Comparison of ENCODE assay signal across 12 mouse cellular contexts in genomic region chr3:116221686-116222010, GRCm38 (mm10). TPM values are rescaled to one million over a fixed set of nuclear protein-coding genes. Genes with fewer than 3 reads are reported as not detected.
DNase-seq lines count a peak whose midpoint lies in the region; ATAC-seq and TF ChIP-seq lines count a peak whose summit lies in the region.
"Had no signal": no experiment of that assay in that cellular context is flagged by ENCODE, and none has a peak within 500 bp of the region (broad histone marks: within the 10 kb centered on the region; RNA-seq: fewer than 3 reads in every experiment).

No protein-coding gene starts in this region.

- no peak overlapping the region for H3K4me2 ChIP-seq in heart, embryonic 11.5 days
- no peak overlapping the region for H3K4me2 ChIP-seq in lung, postnatal 0 days (replicated peaks; ENCODE audit: low read depth, low read length)
- H3K4me2 ChIP-seq in embryonic facial prominence, embryonic 14.5 days (ENCODE audit: low read depth, low read length): no peak overlapping the region
- no peak overlapping the region for H3K4me2 ChIP-seq in stomach, embryonic 16.5 days (ENCODE audit: low read depth, low read length)
- H3K4me2 ChIP-seq in midbrain, embryonic 14.5 days (ENCODE audit: low read length): no peak overlapping the region

- no peaks in the 10 kb centered on the region; the same call in 1 of the 2 replicates for H3K27me3 ChIP-seq in heart, embryonic 11.5 days (ENCODE audit: control insufficient read depth, insufficient read depth, low read length)
- 0 out of 2 replicates have a peak, but pooled peaks cover 4% of the 10 kb centered on the region for H3K27me3 ChIP-seq in lung, postnatal 0 days (replicated peaks; ENCODE audit: insufficient read depth, low read length)
- H3K27me3 ChIP-seq in embryonic facial prominence, embryonic 14.5 days (replicated peaks; ENCODE audit: control insufficient read depth, insufficient read depth, low read length): no peaks in the 10 kb centered on the region
- H3K27me3 ChIP-seq in stomach, embryonic 16.5 days (ENCODE audit: control insufficient read depth, insufficient read depth, low read length): no peaks in the 10 kb centered on the region
- H3K27me3 ChIP-seq in midbrain, embryonic 14.5 days (ENCODE audit: control insufficient read depth, insufficient read depth, low read length): no peaks in the 10 kb centered on the region

- 20% methylated on average over 3 of the region's 3 CpGs for WGBS in heart, embryonic 11.5 days (ENCODE audit: insufficient replicate concordance)
- 17% methylated on average over 3 of the region's 3 CpGs for WGBS in lung, postnatal 0 days
- WGBS in embryonic facial prominence, embryonic 14.5 days: 20% methylated on average over 3 of the region's 3 CpGs
- 18% methylated on average over 3 of the region's 3 CpGs for WGBS in stomach, embryonic 16.5 days
- WGBS in midbrain, embryonic 14.5 days: 30% methylated on average over 3 of the region's 3 CpGs

- H3K36me3 ChIP-seq in heart, embryonic 11.5 days (ENCODE audit: control insufficient read depth, insufficient read depth, low read length): no peaks in the 10 kb centered on the region
- H3K36me3 ChIP-seq in lung, postnatal 0 days (ENCODE audit: insufficient read depth, low read length): no peaks in the 10 kb centered on the region
- no peaks in the 10 kb centered on the region for H3K36me3 ChIP-seq in embryonic facial prominence, embryonic 14.5 days (ENCODE audit: control insufficient read depth, insufficient read depth, low read length)
- no peaks in the 10 kb centered on the region for H3K36me3 ChIP-seq in stomach, embryonic 16.5 days (ENCODE audit: control insufficient read depth, insufficient read depth, low read length)
- H3K36me3 ChIP-seq in midbrain, embryonic 14.5 days (ENCODE audit: control insufficient read depth, insufficient read depth, low read length): no peaks in the 10 kb centered on the region

- peak; percentile 14 for TF ChIP-seq CTCF in lung, postnatal 0 days (IDR thresholded peaks at IDR 0.05)

- H3K4me3 ChIP-seq in heart, embryonic 11.5 days (ENCODE audit: low read depth, low read length): no peak overlapping the region
- no peak overlapping the region for H3K4me3 ChIP-seq in lung, postnatal 0 days (ENCODE audit: low read depth, low read length)
- no peak overlapping the region for H3K4me3 ChIP-seq in embryonic facial prominence, embryonic 14.5 days (ENCODE audit: low read depth, low read length)
- H3K4me3 ChIP-seq in stomach, embryonic 16.5 days (replicated peaks; ENCODE audit: low read length): no peak overlapping the region
- no peak overlapping the region for H3K4me3 ChIP-seq in midbrain, embryonic 14.5 days (replicated peaks; ENCODE audit: low read depth, low read length)

- no peak for TF ChIP-seq EP300 in lung, postnatal 0 days (IDR thresholded peaks at IDR 0.05)

- DNase-seq in heart, adult 11 months: peak; percentile 93
- peak; percentile 57 for DNase-seq in lung, postnatal 0 days (ENCODE audit: low spot score)
- no peak for DNase-seq in lung, postnatal 25 days (ENCODE audit: low spot score)
- peak; percentile 27 for DNase-seq in embryonic facial prominence, embryonic 14.5 days (ENCODE audit: low spot score)
- DNase-seq in urinary bladder, postnatal 4 days (ENCODE audit: low spot score in 2 of 2): no peak
- no peak for DNase-seq in midbrain, embryonic 14.5 days
- DNase-seq: B cell, adult 2 months; cerebellum, adult 8-10 months; liver; retina, postnatal 1 day had no signal

- no peak overlapping the region for H3K27ac ChIP-seq in heart, embryonic 11.5 days (ENCODE audit: low read depth, low read length)
- peak overlapping the region; percentile 15; the same call in 1 of the 2 replicates for H3K27ac ChIP-seq in lung, postnatal 0 days (ENCODE audit: low read length)
- H3K27ac ChIP-seq in embryonic facial prominence, embryonic 14.5 days (replicated peaks; ENCODE audit: low read depth, low read length): no peak overlapping the region
- H3K27ac ChIP-seq in stomach, embryonic 16.5 days (ENCODE audit: low read length): peak overlapping the region; percentile 58
- no peak overlapping the region for H3K27ac ChIP-seq in midbrain, embryonic 14.5 days (replicated peaks; ENCODE audit: low read depth, low read length)

- no peaks in the 10 kb centered on the region for H3K9me3 ChIP-seq in heart, embryonic 11.5 days (replicated peaks; ENCODE audit: control insufficient read depth, low read length)
- no peaks in the 10 kb centered on the region for H3K9me3 ChIP-seq in lung, postnatal 0 days (ENCODE audit: low read length)
- H3K9me3 ChIP-seq in embryonic facial prominence, embryonic 14.5 days (ENCODE audit: control insufficient read depth, low read length): no peaks in the 10 kb centered on the region
- H3K9me3 ChIP-seq in stomach, embryonic 16.5 days (replicated peaks; ENCODE audit: control insufficient read depth, low read length): no peaks in the 10 kb centered on the region
- H3K9me3 ChIP-seq in midbrain, embryonic 14.5 days (ENCODE audit: control insufficient read depth, low read length): no peaks in the 10 kb centered on the region

- no peak for ATAC-seq in heart, embryonic 11.5 days (replicated peaks; ENCODE audit: insufficient number of reproducible peaks, low FRiP score, low TSS enrichment)
- peak; percentile 40 for ATAC-seq in lung, postnatal 0 days
- ATAC-seq in embryonic facial prominence, embryonic 14.5 days (ENCODE audit: low read depth): no peak
- ATAC-seq in stomach, embryonic 16.5 days (ENCODE audit: insufficient read depth, low FRiP score): no peak
- ATAC-seq in midbrain, embryonic 14.5 days (ENCODE audit: low FRiP score, low TSS enrichment): no peak

- H3K4me1 ChIP-seq in heart, embryonic 11.5 days (ENCODE audit: control insufficient read depth, insufficient read depth, low read length): no peaks in the 10 kb centered on the region
- H3K4me1 ChIP-seq in lung, postnatal 0 days (ENCODE audit: insufficient read depth, low read depth, low read length): no peaks in the 10 kb centered on the region
- peaks cover 14% of the 10 kb centered on the region for H3K4me1 ChIP-seq in embryonic facial prominence, embryonic 14.5 days (ENCODE audit: control insufficient read depth, insufficient read depth, low read length)
- H3K4me1 ChIP-seq in stomach, embryonic 16.5 days (ENCODE audit: control insufficient read depth, insufficient read depth, low read length): peaks cover 10% of the 10 kb centered on the region; the same call in 1 of the 2 replicates
- H3K4me1 ChIP-seq in midbrain, embryonic 14.5 days (ENCODE audit: control insufficient read depth, insufficient read depth, low read length): peaks cover 10% of the 10 kb centered on the region

- H3K9ac ChIP-seq in heart, embryonic 11.5 days (ENCODE audit: low read depth, low read length): no peak overlapping the region
- H3K9ac ChIP-seq in lung, postnatal 0 days (replicated peaks; ENCODE audit: low read depth): no peak overlapping the region
- no peak overlapping the region for H3K9ac ChIP-seq in embryonic facial prominence, embryonic 14.5 days (ENCODE audit: low read depth, low read length)
- H3K9ac ChIP-seq in stomach, embryonic 16.5 days (ENCODE audit: low read length): no peak overlapping the region
- H3K9ac ChIP-seq in midbrain, embryonic 14.5 days (replicated peaks; ENCODE audit: low read length): no peak overlapping the region

RNA-seq across cellular contexts. Expression of gene Gpr88, which starts 31.7 kb away (rescaled TPM):
- 0.11 and 0.34 TPM in 2 replicates for polyA plus RNA-seq in heart, embryonic 11.5 days (2014; fragmentation: Nextera tagmentation; extraction: Ambion mirVana)
- 1.2 and 1.6 TPM in 2 replicates for polyA plus RNA-seq in lung, postnatal 0 days (2015; fragmentation: Nextera tagmentation; extraction: Ambion mirVana)
- polyA plus RNA-seq in embryonic facial prominence, embryonic 14.5 days (2014; fragmentation: Nextera tagmentation; extraction: Ambion mirVana): 0.93 and 2.5 TPM in 2 replicates
- polyA plus RNA-seq in stomach, embryonic 16.5 days (2015; fragmentation: Nextera tagmentation; extraction: Ambion mirVana): 0.94 and 1.3 TPM in 2 replicates
- 1.8 and 2.8 TPM in 2 replicates for polyA plus RNA-seq in midbrain, embryonic 14.5 days (2014; fragmentation: Nextera tagmentation; extraction: Ambion mirVana)

Comparison
In these comparisons a context has a peak if more than half of its experiments do, and no peak if none do; other contexts are left out.
1. DNase-seq: peak in heart, adult 11 months (single experiment), lung, postnatal 0 days (single experiment) and embryonic facial prominence, embryonic 14.5 days (single experiment); none in lung, postnatal 25 days (single experiment), urinary bladder, postnatal 4 days (0 of 2) and midbrain, embryonic 14.5 days (single experiment).
2. H3K27ac ChIP-seq: peak in lung, postnatal 0 days (single experiment) and stomach, embryonic 16.5 days (single experiment); none in heart, embryonic 11.5 days (single experiment), embryonic facial prominence, embryonic 14.5 days (single experiment) and midbrain, embryonic 14.5 days (single experiment).